Mouse (Mus musculus): ENCODE results near the gene Gab1. TPM values are rescaled to one million over a fixed set of nuclear protein-coding genes. Genes with fewer than 3 reads are reported as not detected.

The Gab1 gene
- polyA plus RNA-seq, 1 experiment from 2014 or later = 15.5 TPM

DNA sequence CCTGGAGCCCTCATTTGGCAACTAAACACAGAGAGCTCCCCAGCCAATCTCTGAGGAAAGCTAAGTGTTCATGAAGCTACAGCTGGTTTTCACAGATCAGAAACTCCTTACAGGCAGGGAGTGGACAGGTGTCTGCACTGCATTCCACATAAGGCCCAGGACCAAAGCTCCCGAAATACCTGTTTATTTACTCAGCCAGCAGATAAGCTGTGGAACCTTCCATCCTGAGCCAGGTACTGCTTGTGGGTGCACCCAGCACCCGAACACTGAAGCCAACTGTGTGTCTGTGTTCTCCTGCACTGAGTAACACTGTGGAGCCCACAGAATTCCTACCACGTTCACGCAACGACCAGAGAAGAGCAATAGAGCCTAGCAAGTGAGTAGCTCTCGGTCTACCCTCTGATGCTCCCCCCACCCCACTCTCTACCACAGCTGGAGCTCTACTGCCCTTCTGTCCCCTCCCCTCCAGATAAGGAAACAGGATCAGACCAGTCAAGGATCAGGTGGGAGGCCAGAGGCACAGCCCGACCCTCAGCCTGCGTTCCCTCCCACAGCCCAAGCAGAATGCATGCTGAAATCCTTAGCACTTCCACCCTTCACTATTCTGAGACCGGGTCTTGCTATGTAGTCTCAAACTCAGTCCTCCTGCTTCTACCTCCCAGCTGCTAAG lies 9.6 kb downstream of the Gab1 start:
- peaks cover 50% of the 10 kb centered on the region for H3K4me1 ChIP-seq
- H3K9me3 ChIP-seq = no peaks in the 10 kb centered on the region
- H3K4me3 ChIP-seq (replicated peaks) = no peak overlapping the region
- no peaks in the 10 kb centered on the region for H3K27me3 ChIP-seq (replicated peaks)
- WGBS = 53% methylated on average over 9 of the region's 9 CpGs
- no peaks in the 10 kb centered on the region for H3K36me3 ChIP-seq
- peak; percentile 79 for ATAC-seq (ENCODE audit: insufficient read depth, low FRiP score, low read depth)
- H3K27ac ChIP-seq = peak overlapping the region; percentile 78
- no peak overlapping the region for H3K9ac ChIP-seq
- peak overlapping the region; percentile 24 for H3K4me2 ChIP-seq

- Histone ChIP-seq H3K4me2 (no peak overlapping the region; the same call in 1 of the 2 replicates), H3K9ac (no peak overlapping the region), H3K4me1 (peaks cover 54% of the 10 kb centered on the region), H3K36me3 (no peaks in the 10 kb centered on the region), H3K9me3 (no peaks in the 10 kb centered on the region), H3K27me3 (replicated peaks) (no peaks in the 10 kb centered on the region), H3K27ac (peak overlapping the region; percentile 78), H3K4me3 (replicated peaks) (no peak overlapping the region)
- ATAC-seq (ENCODE audit: insufficient read depth, low FRiP score, low read depth) = no peak
- WGBS = 67% methylated on average over 11 of the region's 11 CpGs
These were observed 10.4 kb downstream of the Gab1 start for GRCm38 (mm10) chr8:80869881-80870328.

GRCm38 (mm10) chr8:80868801-80869323 lies 11.5 kb downstream of the Gab1 start:
- Histone ChIP-seq H3K9ac (no peak overlapping the region), H3K4me1 (peaks cover 54% of the 10 kb centered on the region), H3K4me2 (peak overlapping the region; percentile 22; the same call in 1 of the 2 replicates), H3K9me3 (no peaks in the 10 kb centered on the region), H3K36me3 (no peaks in the 10 kb centered on the region), H3K27ac (peak overlapping the region; percentile 78), H3K4me3 (replicated peaks) (no peak overlapping the region), H3K27me3 (replicated peaks) (no peaks in the 10 kb centered on the region)
- ATAC-seq (ENCODE audit: insufficient read depth, low FRiP score, low read depth) = peak; percentile 45; the same call in 1 of the 2 replicates
- WGBS = 27% methylated on average over 11 of the region's 11 CpGs

GRCm38 (mm10) chr8:80868006-80868702 lies 12.2 kb downstream of the Gab1 start:
- H3K4me3 ChIP-seq (replicated peaks) = no peak overlapping the region
- H3K27ac ChIP-seq = no peak overlapping the region
- no peaks in the 10 kb centered on the region for H3K27me3 ChIP-seq (replicated peaks)
- no peak for ATAC-seq (ENCODE audit: insufficient read depth, low FRiP score, low read depth)
- H3K36me3 ChIP-seq = no peaks in the 10 kb centered on the region
- H3K4me1 ChIP-seq = peaks cover 54% of the 10 kb centered on the region
- no peak overlapping the region for H3K4me2 ChIP-seq
- no peak overlapping the region for H3K9ac ChIP-seq
- no peaks in the 10 kb centered on the region for H3K9me3 ChIP-seq
- 80% methylated on average over 12 of the region's 12 CpGs for WGBS

DNA sequence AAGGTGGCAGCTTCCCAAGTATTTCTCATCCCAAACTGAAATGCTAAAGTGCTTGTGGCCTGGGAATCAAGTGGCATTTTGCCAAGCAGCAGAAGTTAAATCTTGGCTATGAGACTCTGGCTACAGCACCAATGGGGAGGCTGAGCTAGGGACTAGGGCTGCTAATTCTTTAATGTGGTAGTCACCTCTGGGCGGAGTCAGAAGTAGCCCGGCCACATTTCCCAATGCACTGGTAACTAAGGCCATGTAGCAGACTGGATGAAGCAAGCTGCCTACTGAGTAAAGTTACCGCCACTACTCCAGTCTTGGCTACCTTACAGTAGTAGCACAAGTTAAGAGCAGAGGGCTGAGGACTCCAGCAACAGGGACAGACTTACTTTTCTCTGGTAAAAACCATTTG lies 12.7 kb downstream of the Gab1 start:
- 81% methylated on average over 3 of the region's 3 CpGs for WGBS
- H3K4me2 ChIP-seq = no peak overlapping the region
- no peaks in the 10 kb centered on the region for H3K36me3 ChIP-seq
- H3K4me1 ChIP-seq = peaks cover 51% of the 10 kb centered on the region
- no peaks in the 10 kb centered on the region for H3K27me3 ChIP-seq (replicated peaks)
- H3K9me3 ChIP-seq = no peaks in the 10 kb centered on the region
- H3K27ac ChIP-seq = no peak overlapping the region
- ATAC-seq (ENCODE audit: insufficient read depth, low FRiP score, low read depth) = no peak
- H3K4me3 ChIP-seq (replicated peaks) = no peak overlapping the region
- H3K9ac ChIP-seq = no peak overlapping the region

GRCm38 (mm10) chr8:80865181-80865784 lies 15.0 kb downstream of the Gab1 start:
- Histone ChIP-seq H3K36me3 (no peaks in the 10 kb centered on the region), H3K4me1 (peaks cover 42% of the 10 kb centered on the region), H3K27me3 (replicated peaks) (no peaks in the 10 kb centered on the region), H3K4me3 (replicated peaks) (no peak overlapping the region), H3K9me3 (no peaks in the 10 kb centered on the region), H3K4me2 (no peak overlapping the region), H3K27ac (peak overlapping the region; percentile 11; the same call in 1 of the 2 replicates), H3K9ac (no peak overlapping the region)
- no peak for ATAC-seq (ENCODE audit: insufficient read depth, low FRiP score, low read depth)
- WGBS = 69% methylated on average over 8 of the region's 8 CpGs

DNA sequence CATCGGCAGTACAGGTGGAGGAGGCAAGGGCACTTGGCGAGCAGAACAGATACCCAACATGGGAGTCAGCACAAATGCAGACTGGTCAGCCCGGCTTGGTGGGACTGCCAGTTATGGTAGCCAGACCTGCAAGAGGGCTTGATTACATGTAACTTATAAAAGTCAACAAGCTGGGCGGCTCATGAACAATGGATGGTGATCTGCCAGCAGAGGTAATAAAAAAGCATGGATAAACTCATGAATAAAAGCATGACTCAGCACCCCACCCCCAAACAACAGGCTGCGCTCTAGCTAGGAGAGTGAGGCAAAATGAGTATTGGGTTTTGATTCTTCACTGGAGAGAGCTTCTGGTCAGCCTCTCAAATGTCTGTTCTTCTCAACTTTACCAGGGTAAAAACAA lies 16.9 kb downstream of the Gab1 start:
- no peak overlapping the region for H3K4me3 ChIP-seq (replicated peaks)
- H3K27me3 ChIP-seq (replicated peaks) = no peaks in the 10 kb centered on the region
- ATAC-seq (ENCODE audit: insufficient read depth, low FRiP score, low read depth) = no peak; the same call in 1 of the 2 replicates
- H3K36me3 ChIP-seq = no peaks in the 10 kb centered on the region
- H3K4me2 ChIP-seq = no peak overlapping the region
- H3K27ac ChIP-seq = peak overlapping the region; percentile 48; the same call in 1 of the 2 replicates
- peaks cover 27% of the 10 kb centered on the region for H3K4me1 ChIP-seq
- WGBS = 66% methylated on average over 5 of the region's 5 CpGs
- no peak overlapping the region for H3K9ac ChIP-seq
- H3K9me3 ChIP-seq = no peaks in the 10 kb centered on the region

DNA sequence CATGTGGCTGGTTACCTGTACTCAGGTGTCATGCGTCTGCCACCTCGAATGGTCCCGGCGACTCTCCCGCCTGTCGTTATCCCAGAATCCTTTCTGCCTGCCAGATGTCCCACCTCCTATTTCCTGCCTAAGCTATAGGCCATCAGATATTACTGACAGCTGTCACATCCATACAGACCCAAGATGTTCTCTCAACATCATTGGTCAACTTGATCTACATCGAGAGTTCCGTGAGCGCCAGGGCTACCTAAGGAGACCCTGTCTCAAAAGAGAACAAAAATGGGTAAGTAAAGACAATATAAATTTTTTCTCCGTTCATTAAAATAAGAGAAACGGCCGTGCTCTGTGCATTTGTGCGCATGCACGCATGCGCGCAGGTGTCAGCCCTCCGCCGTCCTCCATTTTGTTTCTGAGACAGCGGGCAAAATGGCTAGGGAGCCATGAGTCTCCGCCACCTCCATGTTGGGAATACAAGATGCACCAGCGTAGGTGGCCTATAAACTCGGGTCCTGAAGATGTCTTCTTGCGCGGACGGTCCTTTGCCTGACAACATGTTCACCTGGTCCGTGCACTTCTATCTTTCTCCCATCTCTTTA lies 21.0 kb downstream of the Gab1 start:
- no peak overlapping the region for H3K4me2 ChIP-seq
- H3K4me3 ChIP-seq (replicated peaks) = no peak overlapping the region
- ATAC-seq (ENCODE audit: insufficient read depth, low FRiP score, low read depth) = no peak
- no peaks in the 10 kb centered on the region for H3K9me3 ChIP-seq
- H3K36me3 ChIP-seq = no peaks in the 10 kb centered on the region
- H3K4me1 ChIP-seq = peaks cover 24% of the 10 kb centered on the region
- WGBS = 95% methylated on average over 26 of the region's 26 CpGs
- H3K9ac ChIP-seq = no peak overlapping the region
- no peaks in the 10 kb centered on the region for H3K27me3 ChIP-seq (replicated peaks)
- no peak overlapping the region for H3K27ac ChIP-seq

DNA sequence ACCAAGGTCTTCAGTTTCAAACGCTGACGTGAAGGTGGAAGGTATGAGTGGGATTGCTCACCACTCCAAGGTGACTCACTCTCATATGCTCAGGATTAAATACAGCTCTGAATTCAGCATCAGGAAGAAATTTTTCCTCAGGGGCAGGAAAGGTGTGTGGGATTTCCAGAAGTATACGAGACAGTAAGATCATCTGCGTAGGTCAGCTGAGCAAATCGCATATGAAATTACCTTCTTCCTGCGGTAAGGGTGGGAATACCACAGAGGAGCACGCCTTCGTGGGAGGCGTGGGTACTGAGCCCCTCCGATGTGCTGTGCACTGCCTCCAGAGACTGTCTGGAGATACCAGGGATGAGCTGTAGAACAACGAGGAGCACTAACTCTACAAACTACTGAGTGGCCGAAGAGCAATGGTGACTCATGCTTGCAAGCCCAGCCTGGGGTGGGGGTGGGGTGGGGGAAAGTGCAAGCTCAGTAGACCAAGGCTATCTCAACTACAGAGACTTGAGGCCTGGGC lies 22.4 kb downstream of the Gab1 start:
- Histone ChIP-seq H3K9me3 (no peaks in the 10 kb centered on the region), H3K4me1 (peaks cover 31% of the 10 kb centered on the region), H3K4me3 (replicated peaks) (no peak overlapping the region), H3K9ac (no peak overlapping the region), H3K27ac (peak overlapping the region; percentile 48; the same call in 1 of the 2 replicates), H3K4me2 (no peak overlapping the region), H3K27me3 (replicated peaks) (no peaks in the 10 kb centered on the region), H3K36me3 (no peaks in the 10 kb centered on the region)
- WGBS = 79% methylated on average over 12 of the region's 12 CpGs
- no peak; the same call in 1 of the 2 replicates for ATAC-seq (ENCODE audit: insufficient read depth, low FRiP score, low read depth)

DNA sequence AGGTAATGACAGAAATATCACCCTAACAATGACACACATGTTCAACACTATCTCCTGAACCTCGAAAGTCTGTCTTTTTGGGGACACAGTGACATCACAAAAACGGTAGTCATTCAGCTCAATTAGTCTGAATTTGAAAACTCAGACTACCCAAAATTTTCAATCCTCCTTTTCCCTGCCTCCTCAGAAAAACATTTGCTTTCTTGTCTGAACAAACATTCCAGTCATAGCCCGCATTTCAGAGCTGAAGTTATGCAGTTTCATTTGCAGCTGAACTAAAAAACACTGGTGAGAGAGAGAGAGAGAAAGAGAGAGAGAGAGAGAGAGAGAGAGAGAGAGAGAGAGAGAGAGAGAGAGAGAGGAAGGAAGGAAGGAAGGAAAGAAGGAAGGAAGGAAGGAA lies 23.2 kb downstream of the Gab1 start:
- 59% methylated on average over 3 of the region's 3 CpGs for WGBS

DNA sequence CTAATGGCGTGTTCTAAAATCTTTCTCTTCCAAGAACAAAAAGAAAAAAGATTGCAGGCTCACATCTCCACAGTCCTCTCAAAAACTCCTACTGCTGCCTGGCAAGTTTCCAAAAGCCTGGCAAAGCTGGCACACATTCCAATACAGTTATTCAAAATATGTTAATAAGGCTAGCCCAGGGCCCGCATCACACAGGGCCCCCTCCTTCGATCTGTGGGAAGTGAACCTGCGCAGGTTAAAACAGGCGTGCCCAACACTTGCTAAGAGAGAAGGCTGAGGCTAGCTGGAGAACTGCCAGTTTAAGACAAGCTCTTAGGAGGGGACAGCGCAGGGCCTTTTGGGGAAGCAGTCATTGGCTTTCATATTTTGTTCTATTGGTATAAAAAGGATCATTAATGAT lies 23.7 kb downstream of the Gab1 start:
- Histone ChIP-seq H3K27me3 (replicated peaks) (no peaks in the 10 kb centered on the region), H3K27ac (peak overlapping the region; percentile 61; the same call in 1 of the 2 replicates), H3K4me2 (no peak overlapping the region), H3K9ac (no peak overlapping the region), H3K4me3 (replicated peaks) (no peak overlapping the region), H3K4me1 (peaks cover 34% of the 10 kb centered on the region), H3K9me3 (no peaks in the 10 kb centered on the region), H3K36me3 (no peaks in the 10 kb centered on the region)
- no peak for ATAC-seq (ENCODE audit: insufficient read depth, low FRiP score, low read depth)
- 63% methylated on average over 6 of the region's 6 CpGs for WGBS

More for the DNA sequence above, 23.2 kb downstream of the Gab1 start:
- Histone ChIP-seq H3K27ac (peak overlapping the region; percentile 61; the same call in 1 of the 2 replicates), H3K36me3 (no peaks in the 10 kb centered on the region), H3K9ac (no peak overlapping the region), H3K4me2 (no peak overlapping the region), H3K4me3 (replicated peaks) (no peak overlapping the region), H3K9me3 (no peaks in the 10 kb centered on the region), H3K27me3 (replicated peaks) (no peaks in the 10 kb centered on the region), H3K4me1 (peaks cover 31% of the 10 kb centered on the region)
- ATAC-seq (ENCODE audit: insufficient read depth, low FRiP score, low read depth) = no peak

Data from stomach, embryonic 15.5 days (tissue).